Mouse (Mus musculus) small intestine, adult 2 months (tissue): ENCODE results near the gene Ctnnd2.

ENCODE experiments used
- CTCF ChIP-seq: fragments of 200-500 bp; IDR thresholded peaks from 2 replicates; pipeline ENCODE4 v1.5.1; 2012; ENCODE audit warnings: low read depth, mild to moderate bottlenecking, control low read depth, inconsistent platforms, low read length, moderate library complexity, mixed read lengths; ENCODE audit not compliant: insufficient replicate concordance, insufficient read length; ENCODE audit errors: extremely low read depth
- POLR2A ChIP-seq: fragments of 200-500 bp; IDR thresholded peaks from 2 replicates; pipeline ENCODE4 v1.6.1; 2012; ENCODE audit warnings: low read depth, mild to moderate bottlenecking, control low read depth, inconsistent platforms, low read length, moderate library complexity

GRCm38 (mm10) chr15:30891986-30892385 lies 719.6 kb downstream of the Ctnnd2 start:
- no peak for TF ChIP-seq POLR2A
- TF ChIP-seq CTCF = no peak
